Mouse (Mus musculus): ENCODE measurements around the gene 5830411N06Rik.

DNA sequence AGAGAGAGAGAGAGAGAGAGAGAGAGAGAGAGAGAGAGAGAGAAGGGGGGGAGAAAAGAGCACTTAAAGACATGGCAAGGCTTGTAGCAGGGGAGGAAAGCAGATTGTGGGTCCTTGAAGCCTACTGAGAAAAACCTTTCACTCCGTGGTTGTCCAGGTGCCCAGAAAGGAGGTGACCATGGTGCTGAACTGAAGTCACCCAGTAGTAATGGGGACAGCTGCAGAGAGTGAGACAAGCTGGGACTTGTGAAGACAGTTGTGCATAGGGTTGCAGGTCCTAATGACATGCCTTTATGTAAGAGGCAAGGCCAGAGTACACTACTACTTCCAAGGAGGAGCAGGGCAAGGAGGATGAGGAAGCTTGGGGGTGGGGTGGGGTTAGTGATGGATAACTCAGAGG, 27.8 kb upstream of the 5830411N06Rik start:
- TF ChIP-seq EP300 (IDR thresholded peaks at IDR 0.05) (no peak), CTCF (IDR thresholded peaks at IDR 0.05) (no peak)
